Mouse (Mus musculus) liver, embryonic 11.5 days (tissue): ENCODE results near the gene Arfip1. TPM values are rescaled to one million over a fixed set of nuclear protein-coding genes. Genes with fewer than 3 reads are reported as not detected.

Experiments
- ATAC-seq: fragments of 200-750 bp; cut with Nextera tagmentation; replicated peaks from 2 replicates; pipeline ENCODE4 v1.8.0; 2017; ENCODE audit warnings: moderate number of reproducible peaks, mild to moderate bottlenecking, moderate TSS enrichment, moderate library complexity; ENCODE audit not compliant: low FRiP score
- DNase-seq: peaks from one replicate; pipeline ENCODE4 v3.0.0-alpha.2; 2017; ENCODE audit warnings: low spot score
- H3K27ac ChIP-seq: fragments of 300-500 bp; sonication (generic); 2 replicates; pipeline ENCODE4 v1.5.1; 2014; ENCODE audit warnings: mild to moderate bottlenecking, low read depth, low read length, control low read depth
- H3K27me3 ChIP-seq: fragments of 300-500 bp; sonication (generic); replicated peaks from 2 replicates; pipeline ENCODE4 v1.6.1; 2014; ENCODE audit warnings: low read length, mixed read lengths; ENCODE audit not compliant: control insufficient read depth, insufficient read depth
- H3K36me3 ChIP-seq: fragments of 300-500 bp; sonication (generic); 2 replicates; pipeline ENCODE4 v1.6.1; 2014; ENCODE audit warnings: mild to moderate bottlenecking, low read length, moderate library complexity, mixed read lengths; ENCODE audit not compliant: control insufficient read depth, insufficient read depth
- H3K4me1 ChIP-seq: fragments of 300-500 bp; sonication (generic); replicated peaks from 2 replicates; pipeline ENCODE4 v1.6.1; 2014; ENCODE audit warnings: low read length, mixed read lengths; ENCODE audit not compliant: control insufficient read depth, insufficient read depth
- H3K4me2 ChIP-seq: fragments of 300-500 bp; sonication (generic); 2 replicates; pipeline ENCODE4 v1.6.1; 2014; ENCODE audit warnings: mild to moderate bottlenecking, control low read depth, moderate library complexity
- H3K4me3 ChIP-seq: fragments of 300-500 bp; sonication (generic); 2 replicates; pipeline ENCODE4 v1.5.1; 2014; ENCODE audit warnings: low read depth, low read length, control low read depth
- H3K9ac ChIP-seq: fragments of 300-500 bp; sonication (generic); 2 replicates; pipeline ENCODE4 v1.6.1; 2014; ENCODE audit warnings: low read depth, low read length, control low read depth
- H3K9me3 ChIP-seq: fragments of 300-500 bp; sonication (generic); 2 replicates; pipeline ENCODE4 v1.6.1; 2016; ENCODE audit warnings: low read length, inconsistent platforms, mixed read lengths; ENCODE audit not compliant: control insufficient read depth
- WGBS: fragments of 180-500 bp; shearing (Covaris S2); extraction: QIAGEN DNeasy Blood & Tissue Kit; methylation state at CpG from one replicate; pipeline ENCODE4 v1.1.7; 2014; 5-methylcytosine and 5-hydroxymethylcytosine counted together
- polyA plus RNA-seq: library from polyadenylated mRNA; unstranded; fragments of >200 nt; fragmentation: Nextera tagmentation; extraction: Ambion mirVana; gene quantifications from 2 replicates; pipeline ENCODE4 v1.2.1, GENCODE M21; 2014

Gene Arfip1
- polyA plus RNA-seq, 1 experiment from 2014 or later = 30.9 TPM

DNA sequence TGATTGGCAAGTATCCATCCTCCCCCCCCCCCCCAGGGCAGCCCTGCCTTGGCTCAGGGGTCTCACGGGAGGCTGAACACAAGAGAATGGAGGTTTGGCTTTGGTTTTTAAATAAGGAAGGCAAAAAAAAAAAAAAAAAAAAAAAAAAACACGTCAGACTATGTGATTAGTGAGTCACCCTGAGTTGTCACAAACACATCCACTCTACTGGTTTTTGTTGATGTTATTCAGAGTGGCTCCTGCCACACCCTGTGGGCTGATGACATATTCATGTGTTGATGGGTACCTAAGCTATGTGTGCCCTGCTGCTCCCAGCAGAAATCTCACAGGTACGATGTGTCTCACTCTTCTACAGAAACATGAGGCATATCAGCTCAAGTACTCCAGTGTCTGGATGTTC is 131.8 kb downstream of the Arfip1 start:
- Histone ChIP-seq H3K27me3 (peaks cover 2% of the 10 kb centered on the region), H3K9ac (no peak overlapping the region), H3K4me3 (no peak overlapping the region), H3K27ac (no peak overlapping the region), H3K4me2 (no peak overlapping the region), H3K4me1 (peaks cover 21% of the 10 kb centered on the region), H3K36me3 (no peaks in the 10 kb centered on the region), H3K9me3 (no peaks in the 10 kb centered on the region)
- 79% methylated on average over 3 of the region's 3 CpGs for WGBS
- no peak for ATAC-seq
- no peak for DNase-seq

DNA sequence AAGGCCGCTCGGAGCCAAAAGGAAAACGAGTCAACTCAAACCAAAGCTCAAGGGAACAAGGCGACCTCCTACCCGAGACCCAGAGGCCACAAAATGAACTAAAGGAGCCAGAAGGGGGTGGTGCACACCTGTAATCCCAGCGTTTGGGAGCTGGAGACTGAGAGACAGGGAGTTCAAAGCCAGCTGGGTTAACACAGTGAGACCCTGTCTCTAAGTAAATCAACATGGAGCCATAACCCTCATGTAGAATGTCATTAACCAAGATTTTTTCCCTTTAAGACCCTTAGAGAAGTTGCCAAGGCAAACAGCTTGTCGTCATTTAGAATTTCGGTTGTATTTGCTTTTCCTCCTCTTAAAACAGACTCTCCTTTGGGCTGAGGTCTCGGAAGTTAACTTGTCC is 133.4 kb downstream of the Arfip1 start:
- no peaks in the 10 kb centered on the region for H3K36me3 ChIP-seq
- H3K9me3 ChIP-seq = no peaks in the 10 kb centered on the region
- no peak overlapping the region for H3K4me2 ChIP-seq
- H3K27ac ChIP-seq = no peak overlapping the region
- 79% methylated on average over 9 of the region's 9 CpGs for WGBS
- H3K4me3 ChIP-seq = no peak overlapping the region
- peaks cover 8% of the 10 kb centered on the region; the same call in 1 of the 2 replicates for H3K4me1 ChIP-seq
- H3K27me3 ChIP-seq = peaks cover 12% of the 10 kb centered on the region
- DNase-seq (no peak), ATAC-seq (no peak)
- no peak overlapping the region for H3K9ac ChIP-seq

DNA sequence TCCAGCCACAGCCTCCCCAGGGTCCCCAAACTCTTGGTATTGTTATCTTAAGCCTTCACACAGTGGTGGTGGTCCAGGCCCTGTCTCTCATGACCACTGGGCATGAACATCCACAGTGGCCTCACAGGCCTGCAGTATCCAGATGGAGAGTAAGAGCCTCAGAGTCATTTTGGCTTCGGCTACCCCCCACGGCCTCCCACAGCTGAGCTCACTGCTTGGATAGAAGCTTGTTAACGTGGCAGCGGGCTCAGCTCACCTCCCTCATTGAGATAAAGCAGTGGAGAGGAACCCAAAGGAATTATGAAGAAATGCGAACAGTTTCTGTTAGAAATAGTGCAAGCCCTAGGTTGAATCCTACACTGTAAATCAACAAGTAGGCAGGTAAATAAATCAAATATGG is 134.6 kb downstream of the Arfip1 start:
- H3K4me1 ChIP-seq = peaks cover 5% of the 10 kb centered on the region; the same call in 1 of the 2 replicates
- ATAC-seq (no peak), DNase-seq (no peak)
- 82% methylated on average over 5 of the region's 5 CpGs for WGBS
- no peak overlapping the region for H3K4me3 ChIP-seq
- H3K9me3 ChIP-seq = no peaks in the 10 kb centered on the region
- H3K36me3 ChIP-seq = no peaks in the 10 kb centered on the region
- peaks cover 13% of the 10 kb centered on the region for H3K27me3 ChIP-seq
- no peak overlapping the region for H3K4me2 ChIP-seq
- no peak overlapping the region for H3K9ac ChIP-seq
- H3K27ac ChIP-seq = no peak overlapping the region

Other genes starting within 250 kb of the Arfip1 start
- gene Fhdc1, start 102.2 kb downstream of the Arfip1 start, polyA plus RNA-seq = 7.6 and 11.6 TPM in 2 replicates
- gene Tigd4, start 10.9 kb upstream of the Arfip1 start, polyA plus RNA-seq = not detected in 2 replicates
- 0.60 and 0.89 TPM in 2 replicates for gene Tmem154, start 83.6 kb upstream of the Arfip1 start, polyA plus RNA-seq
- gene Fbxw7, start 232.6 kb upstream of the Arfip1 start, polyA plus RNA-seq = 5.7 and 7.0 TPM in 2 replicates